Mouse (Mus musculus) adrenal gland, postnatal 4 days (tissue): Measurements from ENCODE around the gene Tmem178b. TPM values are rescaled to one million over a fixed set of nuclear protein-coding genes. Genes with fewer than 3 reads are reported as not detected.

ENCODE experiments used
- DNase-seq, 2 experiments: peaks; one replicate each; pipeline ENCODE4 v3.0.0; 2021 to 2022; ENCODE audit warnings: low spot score in 2 of 2, mixed read lengths in 2 of 2
- total RNA-seq, 2 experiments: library from RNA; stranded (reverse); gene quantifications; 2 replicates each; pipeline ENCODE4 v1.2.3; 2021

Gene Tmem178b
- total RNA-seq, 2 experiments from 2014 or later: 23.0 to 24.5 TPM

DNA sequence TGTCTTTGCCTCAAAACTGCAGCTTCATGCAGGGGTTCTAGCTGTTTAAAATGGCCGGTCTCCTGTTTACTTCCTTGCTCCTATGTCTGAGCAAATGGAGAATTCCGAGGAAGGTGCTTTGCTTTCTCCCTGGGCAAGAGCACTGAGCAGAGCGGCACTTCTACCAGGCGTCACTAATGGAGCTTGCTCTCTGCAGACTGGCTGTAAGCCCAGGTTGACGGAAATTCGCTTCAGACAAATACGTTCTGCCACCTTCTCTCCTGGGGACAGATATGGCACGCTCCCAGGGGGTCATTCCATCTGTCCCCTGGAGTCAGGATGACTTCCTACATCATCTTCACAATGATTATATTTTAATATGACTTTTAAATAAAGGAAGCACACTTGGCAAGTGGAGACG lies 271.3 kb downstream of the Tmem178b start:
- no peak for DNase-seq

GRCm38 (mm10) chr6:40145601-40146000 lies 272.5 kb downstream of the Tmem178b start:
- DNase-seq: no peak

- no peak for DNase-seq
Observed at GRCm38 (mm10) chr6:40152241-40152640, 279.2 kb downstream of the Tmem178b start.

GRCm38 (mm10) chr6:40161381-40161780 lies 288.3 kb downstream of the Tmem178b start:
- DNase-seq: no peak

DNA sequence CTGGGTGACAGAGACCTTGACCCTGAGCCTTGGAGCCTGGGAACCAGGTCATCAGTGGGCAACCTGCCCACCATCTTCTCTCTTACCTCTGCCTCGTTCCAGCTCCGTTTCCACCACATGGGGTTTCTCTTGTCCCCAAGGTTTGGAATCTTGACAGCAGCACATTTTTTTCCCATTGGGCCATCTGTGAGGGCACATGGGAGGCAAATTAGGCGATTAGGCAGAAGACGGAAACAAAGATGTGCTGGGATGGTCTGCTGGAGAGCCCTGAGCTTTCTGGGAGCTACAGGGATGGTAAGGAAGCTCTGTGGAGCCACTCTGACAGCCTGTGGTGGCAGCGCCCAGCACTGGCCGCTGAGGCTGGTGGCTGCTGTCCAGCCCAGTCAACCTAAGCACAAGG lies 300.5 kb downstream of the Tmem178b start:
- no peak for DNase-seq

- no peak for DNase-seq
Observed at GRCm38 (mm10) chr6:40177870-40178269, 304.8 kb downstream of the Tmem178b start.

GRCm38 (mm10) chr6:40180551-40180950 lies 307.5 kb downstream of the Tmem178b start:
- no peak for DNase-seq

GRCm38 (mm10) chr6:40200661-40201060 lies 327.6 kb downstream of the Tmem178b start:
- DNase-seq: no peak

DNA sequence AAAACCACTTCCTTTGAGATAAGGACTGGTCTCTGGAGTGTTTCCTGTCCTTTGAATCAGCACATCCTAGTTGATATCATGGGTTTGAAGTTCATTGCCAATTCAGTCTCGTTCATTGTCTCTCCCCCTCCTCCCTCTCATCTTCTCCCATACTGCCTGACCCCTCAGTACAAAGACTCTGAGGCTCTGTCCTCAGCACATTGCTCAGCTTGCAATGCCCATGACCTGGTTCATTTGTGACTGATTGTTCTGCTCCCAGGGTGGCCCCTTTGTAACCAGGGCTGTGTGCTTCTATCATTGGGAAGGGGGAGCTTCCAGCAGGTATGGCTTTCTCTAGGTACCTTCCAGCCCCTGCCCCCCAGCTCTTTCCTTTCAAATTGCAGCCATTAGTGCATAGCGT lies 329.5 kb downstream of the Tmem178b start:
- no peak for DNase-seq

- no peak for DNase-seq
Observed at GRCm38 (mm10) chr6:40205380-40205779, 332.3 kb downstream of the Tmem178b start.

DNA sequence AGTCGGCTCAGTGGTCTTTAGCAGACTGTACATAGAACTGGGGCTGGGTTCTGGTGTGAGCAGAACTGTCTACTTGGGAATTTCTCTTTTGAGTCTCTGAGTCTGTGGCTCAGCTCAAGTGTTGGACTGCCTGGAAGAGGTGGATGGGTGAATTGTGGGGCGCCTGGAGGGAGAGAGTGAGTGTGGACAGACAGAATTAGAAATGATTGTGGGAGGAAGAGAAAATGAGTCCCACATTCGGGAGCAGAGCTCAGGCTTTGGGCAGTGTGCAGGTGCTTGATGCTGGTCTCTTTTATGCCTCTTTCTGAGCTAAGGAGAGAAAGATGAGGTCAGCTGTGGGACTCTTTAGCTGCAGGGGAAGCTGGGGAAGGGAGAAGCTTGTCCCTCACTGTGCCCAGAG lies 334.9 kb downstream of the Tmem178b start:
- DNase-seq: no peak

GRCm38 (mm10) chr6:40209172-40209571 lies 336.1 kb downstream of the Tmem178b start:
- no peak for DNase-seq

DNA sequence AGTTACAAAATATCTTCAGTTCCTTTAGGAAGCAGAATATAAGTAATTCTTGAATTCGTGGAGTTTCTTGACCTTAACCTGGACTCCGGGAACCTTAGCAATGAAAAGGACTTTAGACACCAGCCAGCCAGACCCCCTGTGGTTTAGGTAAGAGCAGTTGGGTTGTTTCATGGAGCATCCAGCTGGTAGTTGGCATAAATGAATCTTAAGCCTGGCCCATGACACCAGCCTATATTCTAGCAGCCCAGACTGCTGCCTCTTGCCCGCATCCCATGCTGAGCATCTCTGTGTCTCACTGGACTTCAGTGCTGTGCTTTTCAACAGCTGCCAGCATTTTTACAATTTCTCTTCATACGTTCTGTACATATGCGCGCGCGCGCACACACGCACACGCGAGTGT lies 344.1 kb downstream of the Tmem178b start:
- DNase-seq: no peak

GRCm38 (mm10) chr6:40217651-40218050 lies 344.6 kb downstream of the Tmem178b start:
- DNase-seq: no peak

DNA sequence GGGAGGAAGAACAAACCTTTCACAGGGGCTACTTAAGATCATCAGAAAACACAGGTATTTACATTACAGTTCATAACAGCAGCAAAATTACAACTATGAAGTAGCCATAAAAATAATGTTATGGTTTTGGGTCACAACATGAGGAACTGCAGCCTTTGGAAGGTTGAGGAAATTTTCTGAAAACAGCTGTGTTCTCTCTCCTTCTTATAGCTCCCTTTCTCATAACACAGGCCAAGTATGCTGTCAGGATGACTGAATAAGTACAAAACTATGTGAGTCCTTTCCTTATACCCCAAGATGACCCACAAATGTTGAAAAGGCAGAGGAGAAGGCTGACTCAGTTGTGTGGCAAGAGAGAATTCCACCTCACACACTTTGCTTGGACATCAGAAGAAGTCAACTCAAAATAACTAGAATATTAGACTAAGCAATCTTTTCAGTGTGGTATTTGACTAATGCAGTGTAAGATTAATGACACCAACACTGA lies 347.6 kb downstream of the Tmem178b start:
- DNase-seq: no peak

DNA sequence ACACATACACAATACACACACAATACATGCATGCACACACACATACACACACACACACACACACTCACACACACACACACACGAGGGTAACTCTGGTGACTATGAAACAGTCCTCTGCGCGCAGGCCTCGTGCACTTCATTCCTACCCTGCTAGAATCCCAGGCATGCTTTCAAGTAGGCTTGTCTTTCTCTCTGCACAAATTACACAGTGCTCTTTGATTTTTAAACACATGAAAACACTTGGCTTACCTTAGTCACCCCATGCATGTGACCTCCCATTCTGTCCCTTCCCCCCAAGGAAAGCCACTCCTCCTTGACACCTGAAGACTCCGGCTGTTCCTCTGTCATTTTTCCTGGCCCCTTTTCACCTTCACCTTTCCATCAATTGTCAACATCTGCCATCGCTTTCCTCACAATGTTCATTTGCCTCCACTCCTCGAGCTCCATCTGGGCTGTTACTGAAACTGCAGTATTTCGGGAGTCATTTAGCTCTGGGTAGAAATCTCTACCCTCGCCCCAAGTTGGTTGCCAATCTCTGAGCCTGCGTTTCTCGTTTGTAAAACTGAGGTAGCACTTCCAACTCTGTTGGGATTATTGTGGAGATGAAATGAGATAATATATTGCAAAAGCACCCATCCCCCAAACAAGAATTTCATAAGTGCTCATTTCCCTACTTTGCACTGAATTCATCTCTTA lies 352.7 kb downstream of the Tmem178b start:
- no peak for DNase-seq

DNA sequence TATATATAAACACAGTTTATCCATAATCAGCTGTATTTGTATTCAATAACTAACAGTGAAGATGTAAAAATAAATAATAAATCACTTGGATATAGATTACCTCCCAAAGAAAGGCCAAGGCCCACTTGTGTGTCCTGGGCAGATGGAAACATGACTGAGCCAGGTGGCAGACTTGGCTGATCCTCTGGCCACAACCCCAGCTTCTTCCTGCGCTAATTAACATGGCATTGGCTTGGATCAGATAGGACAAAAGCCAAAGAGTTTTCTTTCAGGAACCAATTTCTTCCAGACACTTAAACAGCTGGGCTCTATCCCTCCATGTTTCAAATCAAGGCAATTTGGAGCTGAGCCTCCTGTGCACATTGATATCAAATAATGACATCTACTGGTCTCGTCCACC lies 355.9 kb downstream of the Tmem178b start:
- no peak for DNase-seq

DNA sequence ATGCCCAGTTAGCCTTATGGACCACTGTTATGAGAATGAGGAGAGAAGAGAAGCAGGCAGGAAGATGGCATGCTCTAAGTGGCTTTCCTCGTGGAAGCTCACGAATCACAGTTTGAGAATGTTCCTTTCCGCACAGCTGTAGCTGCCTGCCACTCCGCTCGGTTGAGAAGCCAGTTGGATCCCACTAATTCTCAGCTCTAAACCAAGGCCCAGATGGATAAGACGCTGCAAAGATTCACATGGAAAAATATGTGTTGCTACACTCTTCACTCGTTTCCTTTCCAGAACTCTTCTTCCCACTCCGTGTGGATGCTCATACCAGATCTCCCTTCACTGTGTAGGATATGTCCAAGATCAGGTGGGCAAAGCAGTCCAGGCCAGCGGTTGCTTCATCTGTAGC lies 356.9 kb downstream of the Tmem178b start:
- no peak for DNase-seq

- DNase-seq: no peak
Observed at GRCm38 (mm10) chr6:40234066-40234465, 361.0 kb downstream of the Tmem178b start.

GRCm38 (mm10) chr6:40235793-40236470 lies 362.9 kb downstream of the Tmem178b start:
- DNase-seq: peak; percentile 39 to 53

- DNase-seq: peak in 1 of 2 experiments; percentile 24
Observed at GRCm38 (mm10) chr6:40236841-40237765, 364.0 kb downstream of the Tmem178b start.

- DNase-seq: no peak
Observed at GRCm38 (mm10) chr6:40238857-40239256, 365.8 kb downstream of the Tmem178b start.
